ENCODE assay signal across 8 mouse cellular contexts in genomic region chr10:25296657-25297369, GRCm38 (mm10). TPM values are rescaled to one million over a fixed set of nuclear protein-coding genes. Genes with fewer than 3 reads are reported as not detected.
DNase-seq lines count a peak whose midpoint lies in the region; ATAC-seq and TF ChIP-seq lines count a peak whose summit lies in the region.

No protein-coding gene starts in this region.

- under 1% methylated on average over 73 of the region's 81 CpGs for WGBS in heart, embryonic 11.5 days (ENCODE audit: insufficient replicate concordance)
- 0% methylated on average over 49 of the region's 81 CpGs for WGBS in kidney, embryonic 16.5 days
- under 1% methylated on average over 75 of the region's 81 CpGs for WGBS in liver, embryonic 11.5 days

- no peaks in the 10 kb centered on the region for H3K9me3 ChIP-seq in heart, embryonic 11.5 days (replicated peaks; ENCODE audit: control insufficient read depth, low read length)
- no peaks in the 10 kb centered on the region for H3K9me3 ChIP-seq in kidney, embryonic 16.5 days (ENCODE audit: low read length)
- no peaks in the 10 kb centered on the region for H3K9me3 ChIP-seq in liver, embryonic 11.5 days (ENCODE audit: control insufficient read depth, low read length)

- H3K79me2 ChIP-seq in myocyte (ENCODE audit: control insufficient read depth, insufficient read depth), result no peaks in the 10 kb centered on the region

- no peak for TF ChIP-seq CTCF in brain, embryonic 14.5 days (IDR thresholded peaks at IDR 0.05; ENCODE audit: borderline replicate concordance, extremely low read depth, insufficient read depth, insufficient read length)

- H3K36me3 ChIP-seq in heart, embryonic 11.5 days (ENCODE audit: control insufficient read depth, insufficient read depth, low read length), result no peaks in the 10 kb centered on the region
- no peaks in the 10 kb centered on the region for H3K36me3 ChIP-seq in kidney, embryonic 16.5 days (ENCODE audit: insufficient read depth, low read length)
- H3K36me3 ChIP-seq in liver, embryonic 11.5 days (ENCODE audit: control insufficient read depth, insufficient read depth, low read length), result no peaks in the 10 kb centered on the region
- no peaks in the 10 kb centered on the region for H3K36me3 ChIP-seq in myocyte (ENCODE audit: control insufficient read depth, insufficient read depth)

- H3K4me2 ChIP-seq in heart, embryonic 11.5 days, result peak overlapping the region; percentile 65
- peak overlapping the region; percentile 70 for H3K4me2 ChIP-seq in kidney, embryonic 16.5 days (replicated peaks; ENCODE audit: low read depth, low read length)
- H3K4me2 ChIP-seq in liver, embryonic 11.5 days, result peak overlapping the region; percentile 70
- peak overlapping the region; percentile 69 for H3K4me2 ChIP-seq in myocyte (ENCODE audit: low read depth)

- no peaks in the 10 kb centered on the region for H3K27me3 ChIP-seq in heart, embryonic 11.5 days (ENCODE audit: control insufficient read depth, insufficient read depth, low read length)
- H3K27me3 ChIP-seq in kidney, embryonic 16.5 days (ENCODE audit: insufficient read depth, low read length), result no peaks in the 10 kb centered on the region
- no peaks in the 10 kb centered on the region for H3K27me3 ChIP-seq in liver, embryonic 11.5 days (replicated peaks; ENCODE audit: control insufficient read depth, insufficient read depth, low read length)
- H3K27me3 ChIP-seq in myocyte (ENCODE audit: control insufficient read depth, insufficient read depth, insufficient read length), result no peaks in the 10 kb centered on the region

- DNase-seq in B cell, adult 2 months, result peak; percentile 79 to 84
- peak; percentile 79 for DNase-seq in brain, embryonic 14.5 days (ENCODE audit: low read depth)
- peak; percentile 86 for DNase-seq in liver, embryonic 11.5 days (ENCODE audit: low spot score)
- DNase-seq in spleen, postnatal 4 days (ENCODE audit: low spot score in 2 of 2), result peak; percentile 75 to 89

- peak overlapping the region; percentile 86 for H3K9ac ChIP-seq in heart, embryonic 11.5 days (ENCODE audit: low read depth, low read length)
- peak overlapping the region; percentile 91 for H3K9ac ChIP-seq in kidney, embryonic 16.5 days (replicated peaks; ENCODE audit: low read length)
- peak overlapping the region; percentile 83 for H3K9ac ChIP-seq in liver, embryonic 11.5 days (ENCODE audit: low read depth, low read length)

- H3K4me3 ChIP-seq in heart, embryonic 11.5 days (ENCODE audit: low read depth, low read length), result peak overlapping the region; percentile 68
- peak overlapping the region; percentile 71 for H3K4me3 ChIP-seq in kidney, embryonic 16.5 days (ENCODE audit: low read length)
- H3K4me3 ChIP-seq in liver, embryonic 11.5 days (ENCODE audit: low read depth, low read length), result peak overlapping the region; percentile 77
- H3K4me3 ChIP-seq in myocyte, result peak overlapping the region; percentile 40

- H3K4me1 ChIP-seq in heart, embryonic 11.5 days (ENCODE audit: control insufficient read depth, insufficient read depth, low read length), result peaks cover 12% of the 10 kb centered on the region
- H3K4me1 ChIP-seq in kidney, embryonic 16.5 days (ENCODE audit: insufficient read depth, low read length), result peaks cover 18% of the 10 kb centered on the region
- H3K4me1 ChIP-seq in liver, embryonic 11.5 days (replicated peaks; ENCODE audit: control insufficient read depth, insufficient read depth, low read length), result peaks cover 9% of the 10 kb centered on the region

- H3K27ac ChIP-seq in heart, embryonic 11.5 days (ENCODE audit: low read depth, low read length), result peak overlapping the region; percentile 94
- H3K27ac ChIP-seq in kidney, embryonic 16.5 days (ENCODE audit: low read length), result peak overlapping the region; percentile 94
- H3K27ac ChIP-seq in liver, embryonic 11.5 days (ENCODE audit: low read depth, low read length), result peak overlapping the region; percentile 74

- peak overlapping the region; percentile 30 for H3ac ChIP-seq in myocyte (ENCODE audit: control insufficient read depth, insufficient read length)

- peak; percentile 60 for ATAC-seq in erythroid progenitor cell, adult 5-6 weeks (replicated peaks; ENCODE audit: low FRiP score, poor library complexity, severe bottlenecking)
- ATAC-seq in heart, embryonic 11.5 days (replicated peaks; ENCODE audit: insufficient number of reproducible peaks, low FRiP score, low TSS enrichment), result peak; percentile 88
- ATAC-seq in kidney, embryonic 16.5 days (ENCODE audit: low FRiP score, low TSS enrichment), result peak; percentile 98
- peak; percentile 75 for ATAC-seq in liver, embryonic 11.5 days (replicated peaks; ENCODE audit: low FRiP score)

- TF ChIP-seq POLR2A in brain, embryonic 14.5 days (IDR thresholded peaks at IDR 0.05; ENCODE audit: borderline replicate concordance, extremely low read depth, insufficient read depth, insufficient read length, poor library complexity, severe bottlenecking), result peak; percentile 74
- TF ChIP-seq POLR2A in myocyte (IDR thresholded peaks at IDR 0.05; ENCODE audit: insufficient read length, low read depth), result peak; percentile 68

TF ChIP-seq in myocyte, 11 proteins besides CTCF, POLR2A, EP300 and RAD21:
- TF ChIP-seq E2F4 (IDR thresholded peaks at IDR 0.05; ENCODE audit: insufficient read depth) (no peak), TCF3 (IDR thresholded peaks at IDR 0.05; ENCODE audit: insufficient read length, low read depth) (no peak), TCF12 (IDR thresholded peaks at IDR 0.05; ENCODE audit: insufficient read depth, poor library complexity, severe bottlenecking) (no peak), REST (IDR thresholded peaks at IDR 0.05; ENCODE audit: insufficient read depth, insufficient read length) (no peak), MAX (IDR thresholded peaks at IDR 0.05; ENCODE audit: low read depth) (no peak), CEBPB (IDR thresholded peaks at IDR 0.05; ENCODE audit: insufficient read depth, poor library complexity, severe bottlenecking) (0 out of 2 replicates have a peak, but pooled peaks have one; percentile 44), MYOG (IDR thresholded peaks at IDR 0.05; ENCODE audit: control insufficient read depth in 1 of 3, insufficient read depth in 1 of 3, insufficient read length in 2 of 3, low read depth in 2 of 3) (no peak), USF1 (IDR thresholded peaks at IDR 0.05; ENCODE audit: low read depth) (no peak), SRF (IDR thresholded peaks at IDR 0.05; ENCODE audit: control insufficient read depth, insufficient read length, low read depth) (no peak), POLR2AphosphoS2 (IDR thresholded peaks at IDR 0.05; ENCODE audit: insufficient read length, low read depth) (peak; percentile 89), MYOD1 (IDR thresholded peaks at IDR 0.05; ENCODE audit: control insufficient read depth in 1 of 3, insufficient read length in 2 of 3, low read depth in 2 of 3) (peak in 1 of 3 experiments; percentile 15)

RNA-seq across cellular contexts. Expression of gene Akap7, which starts 10.9 kb away (rescaled TPM):
- 17.6 and 24.6 TPM in 2 replicates for polyA plus RNA-seq in brain, embryonic 14.5 days (2012; rRNA removed)
- total RNA-seq in erythroid progenitor cell, adult 5-6 weeks (2015; ENCODE audit: low replicate concordance), result 77.8 and 87.2 TPM in 2 replicates
- 80.0 and 82.3 TPM in 2 replicates for total RNA-seq in erythroid progenitor cell, adult 5-6 weeks (2017; ENCODE audit: low replicate concordance)
- polyA plus RNA-seq in heart, embryonic 11.5 days (2014; fragmentation: Nextera tagmentation; extraction: Ambion mirVana), result 28.5 and 31.7 TPM in 2 replicates
- polyA plus RNA-seq in kidney, embryonic 16.5 days (2015; fragmentation: Nextera tagmentation; extraction: Ambion mirVana), result 12.6 and 18.9 TPM in 2 replicates
- 21.6 and 25.3 TPM in 2 replicates for polyA plus RNA-seq in liver, embryonic 11.5 days (2014; fragmentation: Nextera tagmentation; extraction: Ambion mirVana)
- polyA plus RNA-seq in myocyte (2012; fragmentation: generic; extraction: Trizol), result 9.0 TPM

Comparison
In these comparisons a context has a peak if more than half of its experiments do, and no peak if none do; other contexts are left out.
1. Peak in every context shown above with its lines: DNase-seq, ATAC-seq, H3K4me3 ChIP-seq and H3K27ac ChIP-seq.